Mouse (Mus musculus): ENCODE results near the gene Inafm2. TPM values are rescaled to one million over a fixed set of nuclear protein-coding genes. Genes with fewer than 3 reads are reported as not detected.

The Inafm2 gene
- polyA plus RNA-seq, 1 experiment from 2014 or later = 15.6 TPM

DNA sequence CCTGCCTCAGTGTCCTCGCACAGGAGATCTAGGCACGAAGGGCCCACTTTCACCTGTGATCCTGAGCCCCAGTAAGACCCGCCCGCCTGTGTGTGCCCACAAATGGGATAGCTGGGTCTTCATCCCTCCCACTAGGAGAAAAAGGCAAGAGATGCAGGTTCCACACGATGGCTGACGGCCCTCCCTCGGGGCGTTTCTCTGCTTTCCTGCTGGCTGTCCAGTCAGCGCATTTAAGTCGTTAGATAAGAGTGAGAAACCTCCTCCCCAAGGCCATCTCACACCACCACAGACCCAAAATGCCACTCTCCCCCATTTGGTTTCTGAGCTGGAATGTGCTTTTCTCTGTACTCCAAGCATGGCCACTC is 17.2 kb downstream of the Inafm2 start:
- Histone ChIP-seq H3K4me1 (peaks cover 38% of the 10 kb centered on the region), H3K36me3 (no peaks in the 10 kb centered on the region), H3K9ac (no peak overlapping the region; the same call in 1 of the 2 replicates), H3K4me3 (replicated peaks) (peak overlapping the region; percentile 29), H3K27ac (peak overlapping the region; percentile 90), H3K9me3 (replicated peaks) (no peaks in the 10 kb centered on the region), H3K27me3 (peaks cover 37% of the 10 kb centered on the region), H3K4me2 (peak overlapping the region; percentile 59)
- ATAC-seq (replicated peaks; ENCODE audit: low FRiP score) = no peak; the same call in 1 of the 2 replicates
- 7% methylated on average over 10 of the region's 10 CpGs for WGBS

DNA sequence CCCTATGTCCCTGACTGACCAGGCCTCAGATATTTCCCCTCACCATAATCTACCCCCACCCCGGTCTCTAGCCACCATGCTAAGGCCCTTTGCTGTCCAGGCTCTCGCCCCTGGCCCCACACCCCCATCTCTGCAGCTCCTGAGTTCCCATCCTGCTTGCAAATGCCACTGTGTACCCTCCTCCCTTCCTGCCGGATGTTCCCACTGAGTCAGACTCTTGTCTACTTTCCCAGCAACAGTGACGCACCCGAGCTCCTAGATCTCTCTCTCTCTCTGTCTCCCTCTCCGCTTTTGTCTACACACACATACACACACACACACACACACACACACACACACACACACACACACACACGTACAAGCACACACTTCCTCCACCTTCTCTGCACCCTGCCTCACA is 17.9 kb downstream of the Inafm2 start:
- ATAC-seq (replicated peaks; ENCODE audit: low FRiP score) = no peak
- WGBS = 68% methylated on average over 7 of the region's 7 CpGs
- Histone ChIP-seq H3K4me2 (no peak overlapping the region), H3K27ac (peak overlapping the region; percentile 90; the same call in 1 of the 2 replicates), H3K36me3 (no peaks in the 10 kb centered on the region), H3K9me3 (replicated peaks) (no peaks in the 10 kb centered on the region), H3K4me1 (peaks cover 38% of the 10 kb centered on the region), H3K27me3 (peaks cover 30% of the 10 kb centered on the region), H3K4me3 (replicated peaks) (no peak overlapping the region), H3K9ac (no peak overlapping the region)

DNA sequence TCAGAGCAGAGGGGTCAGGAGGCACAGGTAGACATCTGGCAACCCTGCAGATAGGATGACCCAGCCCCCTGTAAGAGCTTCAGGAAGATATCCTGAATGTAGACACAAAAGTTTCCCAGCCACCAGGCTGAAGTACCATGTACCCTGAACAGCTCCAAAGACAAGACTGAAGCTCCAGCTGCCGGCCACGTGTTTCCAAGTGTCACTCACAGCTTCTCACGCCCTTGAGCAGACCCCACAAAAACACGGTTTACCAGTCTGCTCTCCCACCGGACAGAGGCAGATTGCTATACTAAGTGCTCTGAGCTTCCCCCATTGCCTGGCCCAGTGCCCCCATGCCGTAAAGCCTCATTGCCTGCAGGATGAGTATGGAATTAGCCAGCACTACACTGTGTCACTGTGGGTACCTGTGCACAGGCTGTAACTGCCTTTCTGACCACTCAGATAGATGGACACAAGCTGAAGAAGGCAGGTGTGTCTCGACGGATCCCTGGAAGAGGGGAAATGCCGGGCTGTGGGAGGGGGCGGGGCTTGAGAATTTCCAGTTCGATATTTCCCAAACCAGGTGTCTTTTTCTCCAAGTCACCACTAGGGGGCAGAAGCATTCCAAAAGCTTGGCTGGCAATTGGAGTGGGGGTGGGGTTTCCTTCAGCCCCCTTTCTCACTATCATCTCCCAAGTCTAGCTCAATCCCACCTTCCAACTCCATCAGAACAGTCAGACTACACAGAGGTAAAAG is 18.7 kb downstream of the Inafm2 start:
- peaks cover 25% of the 10 kb centered on the region for H3K27me3 ChIP-seq
- H3K4me1 ChIP-seq = peaks cover 38% of the 10 kb centered on the region
- no peak overlapping the region for H3K27ac ChIP-seq
- no peaks in the 10 kb centered on the region for H3K9me3 ChIP-seq (replicated peaks)
- H3K9ac ChIP-seq = no peak overlapping the region
- 20% methylated on average over 11 of the region's 11 CpGs for WGBS
- ATAC-seq (replicated peaks; ENCODE audit: low FRiP score) = no peak
- peak overlapping the region; percentile 27; the same call in 1 of the 2 replicates for H3K4me2 ChIP-seq
- no peaks in the 10 kb centered on the region for H3K36me3 ChIP-seq
- no peak overlapping the region for H3K4me3 ChIP-seq (replicated peaks)

DNA sequence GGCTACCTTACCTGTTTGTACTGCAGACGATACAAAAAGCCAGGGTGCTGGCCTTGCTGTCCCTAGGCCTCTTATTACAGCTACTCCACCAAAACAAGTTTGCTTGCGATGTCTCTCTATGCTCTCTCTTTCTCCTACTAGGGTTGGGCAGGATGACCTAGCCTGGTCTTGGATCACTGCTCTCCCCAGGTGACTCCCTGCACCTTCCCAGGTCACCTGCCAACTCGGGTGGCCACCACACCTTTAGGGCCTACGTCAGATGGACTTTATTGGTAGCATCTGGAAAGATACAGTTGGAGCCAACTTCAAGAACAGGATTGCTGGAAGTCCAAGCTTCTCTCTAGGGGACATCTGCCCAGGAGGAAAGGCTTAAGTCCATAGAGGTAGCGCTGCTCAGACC is 19.3 kb downstream of the Inafm2 start:
- no peak overlapping the region for H3K27ac ChIP-seq
- no peak for ATAC-seq (replicated peaks; ENCODE audit: low FRiP score)
- no peaks in the 10 kb centered on the region for H3K9me3 ChIP-seq (replicated peaks)
- H3K9ac ChIP-seq = no peak overlapping the region
- H3K4me2 ChIP-seq = no peak overlapping the region
- H3K4me1 ChIP-seq = peaks cover 38% of the 10 kb centered on the region
- no peaks in the 10 kb centered on the region for H3K36me3 ChIP-seq
- peaks cover 21% of the 10 kb centered on the region for H3K27me3 ChIP-seq
- H3K4me3 ChIP-seq (replicated peaks) = no peak overlapping the region
- WGBS = 84% methylated on average over 5 of the region's 5 CpGs

DNA sequence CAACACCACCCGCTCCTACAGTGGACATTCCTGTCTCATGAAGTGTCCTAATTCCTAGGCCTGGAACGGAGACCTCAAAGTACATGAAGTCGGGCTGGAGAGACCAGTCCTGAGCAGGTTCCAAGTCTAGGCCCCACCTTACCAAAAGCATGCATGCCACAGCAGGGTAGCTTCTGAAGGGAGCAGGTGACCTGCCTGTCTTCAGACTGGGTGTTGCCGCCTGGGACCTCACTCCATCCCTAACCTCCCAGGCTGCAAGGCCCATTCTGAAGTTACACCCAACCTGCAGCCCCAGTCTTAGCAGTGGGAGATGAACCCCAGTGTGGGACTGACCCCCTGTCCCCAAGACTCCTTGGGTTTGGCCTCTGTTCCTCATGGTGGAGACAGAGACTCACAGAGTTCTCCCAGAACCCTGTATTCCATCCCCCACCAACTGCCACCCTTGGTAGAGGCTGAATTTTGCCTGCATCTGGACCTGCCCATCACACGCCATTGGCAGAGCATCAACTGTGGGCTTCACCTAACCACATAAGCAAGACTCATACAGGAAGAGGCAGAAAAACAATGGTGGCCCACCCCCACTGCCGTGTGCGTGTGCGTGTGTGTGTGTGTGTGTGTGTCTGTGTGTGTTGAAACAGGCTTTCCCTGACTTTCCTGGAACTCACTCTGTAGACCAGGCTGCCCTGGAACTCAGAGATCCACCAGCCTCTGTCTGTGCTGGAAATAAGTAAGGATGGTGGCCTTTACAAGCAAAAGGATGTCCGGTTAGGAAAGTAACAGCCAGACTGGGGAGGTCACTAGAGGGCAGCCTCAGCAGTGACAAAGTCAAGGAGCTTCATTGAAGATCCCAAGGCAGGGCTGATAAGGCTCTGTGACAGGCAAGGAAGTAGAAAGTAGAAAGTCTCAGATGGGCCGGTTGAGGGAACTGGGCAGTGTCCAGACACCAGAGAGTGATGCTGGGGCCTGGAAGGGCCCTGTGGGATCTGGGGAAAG is 20.8 kb downstream of the Inafm2 start:
- Histone ChIP-seq H3K27me3 (peaks cover 7% of the 10 kb centered on the region; the same call in 1 of the 2 replicates), H3K9ac (no peak overlapping the region), H3K27ac (no peak overlapping the region), H3K9me3 (replicated peaks) (no peaks in the 10 kb centered on the region), H3K4me3 (replicated peaks) (no peak overlapping the region), H3K4me2 (no peak overlapping the region), H3K4me1 (peaks cover 32% of the 10 kb centered on the region), H3K36me3 (no peaks in the 10 kb centered on the region)
- 76% methylated on average over 10 of the region's 10 CpGs for WGBS
- ATAC-seq (replicated peaks; ENCODE audit: low FRiP score) = no peak

DNA sequence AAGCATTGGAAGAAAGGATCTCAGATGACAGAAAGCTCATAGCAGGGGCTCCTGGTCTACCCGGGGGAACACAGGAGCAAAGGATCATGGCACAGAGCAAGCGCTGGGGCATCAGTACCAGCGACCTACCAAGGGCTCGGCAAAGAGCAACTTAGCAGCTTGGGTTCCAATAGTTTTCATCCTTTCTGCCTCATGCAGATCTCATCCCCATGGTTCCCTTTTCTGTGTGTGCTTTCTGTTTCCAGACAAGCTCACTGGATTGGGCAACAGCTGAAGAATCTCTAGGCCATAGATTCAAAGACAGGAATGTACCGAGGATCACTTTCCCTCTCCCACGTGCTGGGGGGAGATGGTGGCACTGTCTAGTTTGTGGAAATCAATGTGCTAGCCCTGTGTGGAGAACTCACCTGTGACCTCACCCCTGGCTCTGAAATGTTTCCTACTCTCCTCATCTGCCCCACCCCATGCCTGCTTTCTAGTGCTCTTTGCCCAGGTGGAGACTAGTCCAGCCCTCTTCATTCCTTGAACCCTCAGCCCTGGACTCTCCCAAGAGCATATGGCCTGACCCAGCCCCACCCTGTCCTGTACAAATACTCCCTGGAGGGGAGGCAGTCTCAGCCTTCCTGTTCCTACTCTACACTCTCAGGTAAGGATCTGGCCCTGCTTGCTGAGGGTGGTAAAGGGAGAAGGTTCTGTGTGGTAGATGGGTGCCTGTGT is 26.8 kb downstream of the Inafm2 start, which contains the start of gene Phgr1:
TSS of gene Phgr1 (plus strand) at position 612 of the 717 bp plus-strand sequence.
- H3K4me3 ChIP-seq (replicated peaks) = no peak within 1 kb of the TSS
- 69% methylated on average over 6 of the region's 6 CpGs for WGBS
- no peak within 1 kb of the TSS for H3K27ac ChIP-seq
- ATAC-seq (replicated peaks; ENCODE audit: low FRiP score) = no peak
- H3K9ac ChIP-seq = no peak within 1 kb of the TSS
- no peaks in the 10 kb centered on the region for H3K9me3 ChIP-seq (replicated peaks)
- no peak within 1 kb of the TSS for H3K4me2 ChIP-seq
- 0 out of 2 replicates have a peak, but pooled peaks cover 9% of the 10 kb centered on the region for H3K27me3 ChIP-seq
- no peaks in the 10 kb centered on the region for H3K36me3 ChIP-seq
- no peaks in the 10 kb centered on the region for H3K4me1 ChIP-seq

DNA sequence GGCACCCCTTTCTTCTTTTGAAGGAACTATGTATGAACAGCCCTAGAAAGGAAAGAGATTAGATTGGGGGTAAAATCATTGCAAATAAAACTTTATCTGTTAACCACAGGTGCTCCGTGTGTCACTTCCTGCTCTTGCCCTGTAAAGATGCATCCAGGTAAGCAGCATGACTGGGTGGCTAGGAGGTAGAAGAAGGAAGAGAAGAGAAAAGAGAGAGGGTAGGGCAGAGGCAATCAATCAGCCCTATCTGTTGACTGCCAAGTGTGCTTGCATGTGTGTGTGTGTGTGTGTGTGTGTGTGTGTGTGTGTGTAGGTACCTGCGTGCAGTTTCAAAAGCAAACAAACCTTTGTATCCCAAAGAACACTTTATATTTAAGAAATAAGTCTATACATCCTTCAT is 29.0 kb downstream of the Inafm2 start:
- Histone ChIP-seq H3K9ac (no peak overlapping the region), H3K27me3 (peaks cover 14% of the 10 kb centered on the region; the same call in 1 of the 2 replicates), H3K4me1 (peaks cover 7% of the 10 kb centered on the region), H3K4me3 (replicated peaks) (no peak overlapping the region), H3K4me2 (no peak overlapping the region), H3K27ac (no peak overlapping the region), H3K9me3 (replicated peaks) (no peaks in the 10 kb centered on the region), H3K36me3 (no peaks in the 10 kb centered on the region)
- WGBS = 92% methylated on average over 2 of the region's 2 CpGs
- ATAC-seq (replicated peaks; ENCODE audit: low FRiP score) = no peak

DNA sequence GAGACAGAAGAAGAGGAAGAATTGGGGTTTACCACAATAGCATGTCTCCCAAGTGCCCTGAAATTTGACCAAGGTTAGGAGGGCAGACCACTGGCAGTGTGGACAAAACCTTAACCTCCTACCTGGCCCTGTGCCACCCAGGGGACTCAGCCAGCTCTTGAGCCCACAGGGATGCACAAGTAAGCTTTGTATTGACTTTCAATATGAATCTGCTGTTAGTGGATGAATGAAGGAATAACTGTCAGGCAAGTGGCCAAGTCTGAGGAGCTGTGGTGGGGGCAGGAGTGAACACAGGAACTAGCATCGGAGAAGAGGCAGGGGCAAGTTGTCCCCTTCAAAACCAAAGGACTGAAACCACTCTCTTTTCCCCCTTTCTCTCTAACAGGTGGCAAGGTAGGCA is 29.8 kb downstream of the Inafm2 start:
- H3K9ac ChIP-seq = no peak overlapping the region
- H3K27ac ChIP-seq = no peak overlapping the region
- 61% methylated on average over 1 of the region's 1 CpGs for WGBS
- peaks cover 21% of the 10 kb centered on the region for H3K27me3 ChIP-seq
- H3K4me1 ChIP-seq = peaks cover 11% of the 10 kb centered on the region
- H3K4me2 ChIP-seq = no peak overlapping the region
- H3K36me3 ChIP-seq = no peaks in the 10 kb centered on the region
- H3K9me3 ChIP-seq (replicated peaks) = no peaks in the 10 kb centered on the region
- no peak overlapping the region for H3K4me3 ChIP-seq (replicated peaks)
- ATAC-seq (replicated peaks; ENCODE audit: low FRiP score) = no peak

DNA sequence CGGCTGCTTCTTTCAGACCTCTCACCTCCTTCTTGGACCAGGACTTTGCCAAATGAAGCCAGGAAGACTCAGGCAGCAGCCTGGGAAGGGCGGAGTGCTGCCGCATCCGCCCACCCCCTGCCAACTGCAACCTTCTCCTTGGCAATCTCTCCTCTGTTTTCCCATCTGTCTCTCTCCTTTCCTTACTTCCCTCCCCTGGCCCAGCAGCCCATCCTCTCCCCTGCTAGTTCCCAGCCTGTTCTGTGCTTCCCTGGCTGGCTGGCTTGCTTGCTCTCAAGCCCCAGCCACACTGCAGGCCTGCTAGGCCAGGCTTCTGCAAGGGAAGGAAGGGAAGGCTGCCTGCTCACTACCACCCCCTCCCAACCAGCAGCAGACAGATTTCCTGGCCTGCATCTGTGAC is 30.3 kb downstream of the Inafm2 start:
- Histone ChIP-seq H3K4me3 (replicated peaks) (no peak overlapping the region), H3K4me2 (no peak overlapping the region), H3K9me3 (replicated peaks) (no peaks in the 10 kb centered on the region), H3K9ac (no peak overlapping the region), H3K36me3 (no peaks in the 10 kb centered on the region), H3K27me3 (peaks cover 23% of the 10 kb centered on the region), H3K27ac (no peak overlapping the region), H3K4me1 (peaks cover 11% of the 10 kb centered on the region)
- no peak for ATAC-seq (replicated peaks; ENCODE audit: low FRiP score)
- WGBS = 47% methylated on average over 3 of the region's 4 CpGs

DNA sequence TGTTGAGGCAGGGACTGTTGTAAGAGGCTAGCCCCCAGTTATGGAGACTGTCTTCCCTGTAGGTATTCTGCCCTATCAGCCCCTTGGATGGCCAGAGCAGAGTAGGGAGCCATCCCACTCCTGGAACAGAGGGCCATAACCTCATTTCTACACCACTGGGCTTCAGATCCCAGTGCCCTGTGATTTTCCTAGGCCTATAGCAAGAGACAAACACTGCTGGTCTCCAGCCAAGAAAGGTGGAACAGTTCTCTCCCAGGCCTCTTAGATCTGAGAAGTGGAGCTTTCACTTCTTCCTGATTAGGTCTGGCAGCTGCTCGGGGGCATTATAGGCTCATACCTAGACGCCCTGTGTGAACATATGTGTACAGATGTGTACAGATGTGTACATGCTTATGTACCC is 30.7 kb downstream of the Inafm2 start:
- Histone ChIP-seq H3K4me2 (no peak overlapping the region), H3K36me3 (no peaks in the 10 kb centered on the region), H3K9ac (no peak overlapping the region), H3K27ac (no peak overlapping the region), H3K9me3 (replicated peaks) (no peaks in the 10 kb centered on the region), H3K4me3 (replicated peaks) (no peak overlapping the region), H3K27me3 (peaks cover 26% of the 10 kb centered on the region), H3K4me1 (peaks cover 11% of the 10 kb centered on the region)
- ATAC-seq (replicated peaks; ENCODE audit: low FRiP score) = no peak
- WGBS = 64% methylated on average over 2 of the region's 2 CpGs

DNA sequence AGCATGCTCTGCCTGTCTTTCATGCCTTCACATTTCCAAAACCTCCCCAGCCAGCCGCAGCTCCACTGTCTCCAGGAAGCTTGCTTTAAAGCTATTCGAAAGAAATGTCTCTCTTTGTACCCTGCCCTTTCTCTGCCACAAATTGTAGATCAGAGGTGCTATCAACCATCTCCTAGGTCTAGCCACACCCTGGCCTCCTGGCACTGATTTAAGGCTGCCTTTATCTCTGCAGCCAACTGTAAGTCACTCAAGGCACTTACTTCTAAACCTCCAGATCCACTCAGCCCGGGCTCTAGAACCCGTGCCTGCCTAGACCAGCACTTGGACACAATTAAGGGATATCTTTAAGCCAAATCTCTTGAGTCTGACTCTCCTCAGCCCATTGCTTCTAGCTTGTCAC is 32.9 kb downstream of the Inafm2 start:
- no peak overlapping the region for H3K27ac ChIP-seq
- H3K9me3 ChIP-seq (replicated peaks) = no peaks in the 10 kb centered on the region
- H3K9ac ChIP-seq = no peak overlapping the region
- H3K4me2 ChIP-seq = no peak overlapping the region
- H3K4me3 ChIP-seq (replicated peaks) = no peak overlapping the region
- H3K4me1 ChIP-seq = peaks cover 11% of the 10 kb centered on the region
- H3K27me3 ChIP-seq = peaks cover 20% of the 10 kb centered on the region
- ATAC-seq (replicated peaks; ENCODE audit: low FRiP score) = no peak
- WGBS = 72% methylated on average over 4 of the region's 4 CpGs
- H3K36me3 ChIP-seq = no peaks in the 10 kb centered on the region

All from kidney, embryonic 15.5 days (tissue).